Mouse (Mus musculus): Measurements from ENCODE around the gene Traf5.
A peak's percentile ranks its signal among the peaks of the same experiment; 100 is the strongest.

Traf5 gene

GRCm38 (mm10) chr1:191950611-191951010, 141.7 kb downstream of the Traf5 start:
- TF ChIP-seq POU5F1 (IDR thresholded peaks at IDR 0.05; ENCODE audit: borderline replicate concordance, low read length) (no peak), NANOG (IDR thresholded peaks at IDR 0.05; ENCODE audit: borderline replicate concordance, low read length) (no peak), CTCF (conservative IDR thresholded peaks at IDR 0.05; ENCODE audit: low read length) (no peak)
- Histone ChIP-seq H3K4me1 (replicated peaks; ENCODE audit: low read depth, low read length) (peaks cover 41% of the 10 kb centered on the region), H3K9me3 (ENCODE audit: low read length) (no peaks in the 10 kb centered on the region), H3K27me3 (ENCODE audit: insufficient read depth, low read length) (no peaks in the 10 kb centered on the region), H3K36me3 (ENCODE audit: insufficient read depth, low read length) (no peaks in the 10 kb centered on the region), H3K4me3 (replicated peaks; ENCODE audit: low read length) (no peak overlapping the region)

DNA sequence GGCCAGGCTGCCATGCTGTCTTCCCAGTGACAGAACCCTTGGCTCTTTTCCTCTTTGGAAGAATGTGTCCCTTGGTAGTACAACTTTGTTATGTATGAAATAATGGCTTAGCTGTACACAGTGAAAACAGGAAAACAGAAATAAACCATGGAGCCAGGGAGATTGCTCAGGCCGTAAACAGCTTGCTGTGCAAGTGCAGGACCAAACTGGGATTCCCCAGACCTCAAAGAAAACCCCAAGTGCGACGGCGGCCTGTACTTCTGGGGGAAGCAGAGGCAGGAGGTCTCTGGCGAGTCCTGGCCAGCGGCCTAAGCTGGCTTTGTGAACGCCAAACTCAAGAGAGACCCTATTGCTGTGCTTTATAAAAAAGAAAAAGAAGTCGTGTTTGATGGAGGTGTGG, 143.8 kb downstream of the Traf5 start:
- TF ChIP-seq POU5F1 (IDR thresholded peaks at IDR 0.05; ENCODE audit: borderline replicate concordance, low read length) = no peak
- TF ChIP-seq CTCF (conservative IDR thresholded peaks at IDR 0.05; ENCODE audit: low read length) = no peak
- no peak for TF ChIP-seq NANOG (IDR thresholded peaks at IDR 0.05; ENCODE audit: borderline replicate concordance, low read length)
- 0 out of 2 replicates have a peak, but pooled peaks cover 4% of the 10 kb centered on the region for H3K36me3 ChIP-seq (ENCODE audit: insufficient read depth, low read length)
- H3K4me1 ChIP-seq (replicated peaks; ENCODE audit: low read depth, low read length) = peaks cover 50% of the 10 kb centered on the region
- no peaks in the 10 kb centered on the region for H3K27me3 ChIP-seq (ENCODE audit: insufficient read depth, low read length)
- H3K4me3 ChIP-seq (replicated peaks; ENCODE audit: low read length) = no peak overlapping the region
- no peaks in the 10 kb centered on the region for H3K9me3 ChIP-seq (ENCODE audit: low read length)

- H3K27me3 ChIP-seq (ENCODE audit: insufficient read depth, low read length) = no peaks in the 10 kb centered on the region
Observed at GRCm38 (mm10) chr1:191947796-191948195, 144.6 kb downstream of the Traf5 start.

More at GRCm38 (mm10) chr1:191947796-191948195, 144.6 kb downstream of the Traf5 start:
- peak overlapping the region; percentile 71 for H3K4me3 ChIP-seq (replicated peaks; ENCODE audit: low read length)
- H3K36me3 ChIP-seq (ENCODE audit: insufficient read depth, low read length) = peaks cover 4% of the 10 kb centered on the region; the same call in 1 of the 2 replicates
- peaks cover 58% of the 10 kb centered on the region for H3K4me1 ChIP-seq (replicated peaks; ENCODE audit: low read depth, low read length)
- TF ChIP-seq POU5F1 (IDR thresholded peaks at IDR 0.05; ENCODE audit: borderline replicate concordance, low read length) = no peak
- no peak for TF ChIP-seq NANOG (IDR thresholded peaks at IDR 0.05; ENCODE audit: borderline replicate concordance, low read length)
- TF ChIP-seq CTCF (conservative IDR thresholded peaks at IDR 0.05; ENCODE audit: low read length) = no peak
- no peaks in the 10 kb centered on the region for H3K9me3 ChIP-seq (ENCODE audit: low read length)
